Mouse (Mus musculus) embryonic fibroblast, embryonic 13.5 days (primary cell): ENCODE results near the gene Runx1.

Experiments
- CTCF ChIP-seq: IDR thresholded peaks from 2 replicates; pipeline ENCODE4 v1.5.1; 2011; ENCODE audit warnings: mild to moderate bottlenecking, control low read depth, low read length, moderate library complexity, borderline replicate concordance; ENCODE audit not compliant: insufficient read depth
- POLR2A ChIP-seq: IDR thresholded peaks from 2 replicates; pipeline ENCODE4 v1.6.1; 2011; ENCODE audit warnings: low read depth, mild to moderate bottlenecking, control low read depth, low read length, moderate library complexity

DNA sequence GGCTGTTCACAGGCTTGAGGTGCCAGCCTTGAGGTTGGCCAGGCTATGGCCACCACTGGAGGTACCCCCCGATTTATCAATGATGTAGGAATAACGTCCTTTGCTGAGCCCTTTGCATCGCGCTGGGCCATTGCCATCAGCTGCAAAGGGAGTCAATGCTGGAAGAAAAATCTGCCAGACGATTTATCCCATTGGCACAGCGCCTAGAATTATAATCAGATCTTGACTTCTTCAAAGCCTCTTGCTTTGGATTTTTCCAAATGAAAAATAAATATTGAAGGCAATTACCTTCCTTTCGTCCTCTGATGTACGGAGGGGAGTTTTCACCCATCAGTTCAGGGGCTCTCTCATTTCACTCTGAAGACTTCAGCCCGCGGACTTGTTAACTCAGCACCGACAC lies 260.7 kb downstream of the Runx1 start:
- TF ChIP-seq CTCF: no peak
- no peak for TF ChIP-seq POLR2A
